Mouse (Mus musculus) layer of hippocampus, postnatal 25 days (tissue): ENCODE results near the gene Galnt10. TPM values are rescaled to one million over a fixed set of nuclear protein-coding genes. Genes with fewer than 3 reads are reported as not detected.
"Not testable (repeated sequence)": the region's sequence is repeated elsewhere in the genome, so short reads cannot be mapped to it uniquely, and the experiment has no call there.

ENCODE experiments used
- DNase-seq, 2 experiments: peaks; one replicate each; pipeline ENCODE4 v3.0.0; 2022; ENCODE audit warnings: mixed read lengths in 2 of 2, low spot score in 1 of 2; ENCODE audit errors: extremely low spot score in 1 of 2
- total RNA-seq, 2 experiments: library from RNA; stranded (reverse); gene quantifications; 2 replicates each; pipeline ENCODE4 v1.2.3; 2021

Gene Galnt10
- total RNA-seq, 2 experiments from 2014 or later, result 7.1 TPM

DNA sequence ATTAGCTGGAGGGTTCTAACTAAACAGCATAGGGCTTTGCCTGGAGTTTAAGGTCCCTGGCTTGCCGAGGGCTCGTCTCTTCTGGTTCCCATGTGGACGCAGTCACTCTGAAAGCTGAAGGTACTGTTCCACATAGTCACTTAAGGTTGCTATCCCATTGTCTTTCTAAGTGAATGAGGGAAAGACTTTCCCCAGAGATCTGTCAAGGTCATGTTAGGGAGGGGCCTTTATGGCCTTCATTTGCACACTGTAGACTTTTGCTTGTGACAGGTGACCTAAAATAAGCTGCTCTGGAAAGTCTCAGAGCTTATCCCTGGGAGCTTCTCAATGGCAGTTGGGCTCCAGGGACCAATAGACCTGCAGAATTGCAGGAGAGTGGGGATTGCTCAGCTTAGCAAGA is 168.4 kb downstream of the Galnt10 start:
- DNase-seq, result no peak

DNA sequence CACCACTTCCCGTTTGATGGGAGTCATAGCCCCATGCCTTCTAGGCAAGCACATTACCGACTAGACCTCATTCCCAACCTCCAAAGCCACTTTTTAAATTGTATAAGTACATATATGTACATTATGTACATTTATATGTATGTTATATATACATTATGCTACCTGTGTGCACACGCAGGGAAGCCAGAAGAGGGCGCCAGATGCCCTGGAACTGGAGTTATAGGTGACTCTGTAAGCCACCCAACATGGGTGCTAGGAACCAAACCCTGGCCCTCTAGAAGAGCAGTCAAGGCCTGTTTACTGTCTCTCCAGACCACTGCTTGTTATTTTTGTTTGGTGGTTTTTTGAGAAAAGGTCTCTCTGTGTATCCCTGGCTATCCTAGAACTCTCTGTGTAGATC is 172.9 kb downstream of the Galnt10 start:
- no peak for DNase-seq

GRCm38 (mm10) chr11:57819999-57820581 is 174.8 kb downstream of the Galnt10 start:
- peak; percentile 77 to 96 for DNase-seq

DNA sequence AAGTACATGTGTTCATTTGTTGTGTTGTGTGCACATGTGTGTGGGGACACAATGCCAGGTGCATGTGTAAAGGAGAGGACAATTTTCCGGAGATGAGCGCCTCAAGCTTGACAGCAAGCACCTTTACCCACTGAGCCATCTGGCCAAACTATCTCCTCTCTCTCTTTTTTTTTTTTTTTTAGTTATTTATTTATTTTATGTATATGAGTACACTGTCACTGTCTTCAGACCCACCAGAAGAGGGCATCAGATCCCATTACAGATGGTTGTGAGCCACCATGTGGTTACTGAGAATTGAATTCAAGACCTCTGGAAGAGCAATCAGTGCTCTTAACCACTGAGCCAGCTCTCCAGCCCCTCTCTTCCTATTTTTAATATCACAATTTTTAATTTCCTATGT is 177.9 kb downstream of the Galnt10 start:
- not testable (repeated sequence) for DNase-seq

DNA sequence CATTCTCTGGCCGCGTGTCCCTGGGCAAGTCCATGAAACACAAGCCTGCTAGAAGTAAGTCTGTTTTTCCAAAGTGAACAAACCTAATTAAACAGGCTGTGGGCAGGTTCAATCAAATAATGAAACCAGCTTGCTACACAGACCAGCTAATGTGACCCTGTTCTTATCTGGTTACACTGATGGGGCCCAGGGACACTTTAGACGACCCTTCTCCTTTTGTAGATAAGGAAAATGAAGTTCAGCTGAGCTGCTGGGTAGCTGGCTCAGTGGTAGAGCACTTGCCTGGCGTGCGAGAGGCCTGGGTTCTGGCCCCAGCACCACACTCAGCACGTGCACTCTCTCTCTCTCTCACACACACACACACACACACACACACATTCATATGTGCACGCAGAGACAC is 178.5 kb downstream of the Galnt10 start:
- DNase-seq, result no peak

GRCm38 (mm10) chr11:57825234-57825633 is 180.0 kb downstream of the Galnt10 start:
- DNase-seq, result not testable (repeated sequence)

- no peak for DNase-seq
These were observed 182.0 kb downstream of the Galnt10 start for GRCm38 (mm10) chr11:57827048-57827914.

GRCm38 (mm10) chr11:57827915-57828545 is 182.8 kb downstream of the Galnt10 start:
- no peak for DNase-seq

GRCm38 (mm10) chr11:57828955-57829870 is 184.0 kb downstream of the Galnt10 start:
- DNase-seq, result no peak

DNA sequence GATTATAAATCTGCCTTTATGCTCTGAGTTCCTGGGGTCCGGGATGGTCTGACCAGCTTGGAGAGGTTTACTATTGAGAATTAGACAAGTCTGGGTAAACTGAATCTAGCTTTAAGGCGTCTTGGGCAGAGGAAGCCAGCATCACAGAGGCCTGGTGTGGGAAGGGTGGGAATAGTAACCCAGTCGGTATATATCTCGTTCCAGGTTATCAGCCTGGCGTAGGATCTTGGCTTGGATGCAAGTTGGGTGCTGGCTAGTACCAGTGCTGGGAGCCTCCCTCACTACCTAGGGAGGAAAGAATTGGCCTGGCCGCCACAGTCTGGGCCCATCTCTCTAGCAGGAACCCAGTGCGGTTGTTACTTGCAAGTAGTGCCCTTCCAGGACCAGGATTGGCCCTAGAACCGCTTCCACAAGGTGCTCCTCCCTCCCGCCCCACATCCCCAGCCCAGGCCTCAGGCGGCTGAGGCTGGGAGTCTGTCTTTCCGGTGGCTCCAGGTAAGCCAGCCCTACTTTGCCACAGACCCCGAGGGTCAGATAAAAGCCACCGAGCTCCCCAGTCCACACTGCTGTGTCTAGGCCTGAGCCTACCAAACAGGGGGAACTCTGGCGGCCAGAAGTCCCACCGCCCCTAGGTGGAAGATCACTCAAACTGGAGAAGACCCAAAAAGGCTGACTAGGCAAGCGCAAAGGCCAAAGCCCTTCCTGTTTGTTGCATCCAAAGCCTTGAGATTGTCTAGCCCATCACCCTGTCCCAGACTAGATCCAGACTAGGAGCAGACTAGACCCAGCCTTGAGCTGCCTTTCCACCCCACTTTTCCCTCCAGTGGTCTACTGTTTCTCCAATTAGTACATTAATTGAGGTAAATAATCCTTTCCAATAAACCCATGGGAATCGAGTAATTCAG is 184.9 kb downstream of the Galnt10 start:
- no peak for DNase-seq

DNA sequence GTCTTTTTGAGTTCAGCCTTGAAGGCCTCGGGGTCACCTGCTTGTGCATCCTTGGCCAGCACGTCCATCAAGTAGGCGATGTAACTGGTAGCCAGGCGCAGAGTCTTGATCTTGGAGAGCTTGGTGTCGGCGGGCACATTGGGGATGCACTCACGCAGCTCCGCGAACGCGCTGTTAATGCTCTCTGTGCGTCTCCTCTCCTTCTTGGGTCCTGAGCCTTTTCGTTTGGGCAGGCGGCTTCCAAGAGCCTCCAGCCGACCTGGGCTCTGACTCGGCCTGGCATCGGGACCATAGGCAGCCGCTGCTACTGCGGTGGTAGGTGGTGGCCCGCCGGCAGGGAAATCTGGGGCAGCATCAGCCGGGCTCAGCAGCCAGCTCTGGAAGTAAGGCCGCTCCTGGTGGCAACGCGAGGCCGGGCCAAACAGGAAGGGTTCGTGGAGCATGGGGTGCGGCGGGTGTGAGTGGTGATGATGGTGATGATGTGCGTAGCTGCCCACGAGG is 186.1 kb downstream of the Galnt10 start:
- no peak for DNase-seq

GRCm38 (mm10) chr11:57831861-57832260 is 186.6 kb downstream of the Galnt10 start:
- no peak for DNase-seq

DNA sequence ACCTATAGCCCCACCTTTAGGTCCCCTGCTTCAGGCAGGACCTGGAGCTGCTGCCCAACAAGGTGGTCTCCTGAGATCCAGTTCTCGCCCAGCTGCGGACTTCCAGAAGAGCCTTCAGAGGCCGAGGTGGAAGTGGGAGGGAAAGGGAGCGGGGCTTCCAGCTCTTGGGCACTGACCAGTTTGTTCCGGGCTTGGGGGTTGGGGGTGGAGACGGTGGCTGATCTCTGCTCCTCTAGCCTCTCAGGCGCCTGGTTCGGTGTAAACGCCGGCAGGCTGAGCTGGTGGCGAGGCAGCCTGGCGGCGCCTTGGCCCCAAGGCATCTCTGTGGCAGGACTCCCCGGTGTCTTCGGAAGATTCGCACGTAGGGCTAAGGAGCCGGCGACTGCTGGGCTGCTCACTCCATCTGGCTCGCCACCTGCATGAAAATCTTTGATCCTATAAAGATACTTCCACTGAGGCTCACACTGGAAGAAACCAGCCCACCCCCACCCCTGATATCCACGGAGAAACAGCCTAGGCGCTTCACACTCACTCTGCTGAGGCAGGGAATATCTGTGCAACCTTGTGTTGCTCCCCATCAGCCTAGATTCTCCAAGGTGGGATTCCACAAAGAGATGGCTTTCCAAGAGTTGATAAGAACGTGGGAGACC is 187.4 kb downstream of the Galnt10 start, which contains the start of gene Hand1:
Gene Hand1 (minus strand): TSS at position 267 of the 650 bp plus-strand sequence.
- no peak for DNase-seq

DNA sequence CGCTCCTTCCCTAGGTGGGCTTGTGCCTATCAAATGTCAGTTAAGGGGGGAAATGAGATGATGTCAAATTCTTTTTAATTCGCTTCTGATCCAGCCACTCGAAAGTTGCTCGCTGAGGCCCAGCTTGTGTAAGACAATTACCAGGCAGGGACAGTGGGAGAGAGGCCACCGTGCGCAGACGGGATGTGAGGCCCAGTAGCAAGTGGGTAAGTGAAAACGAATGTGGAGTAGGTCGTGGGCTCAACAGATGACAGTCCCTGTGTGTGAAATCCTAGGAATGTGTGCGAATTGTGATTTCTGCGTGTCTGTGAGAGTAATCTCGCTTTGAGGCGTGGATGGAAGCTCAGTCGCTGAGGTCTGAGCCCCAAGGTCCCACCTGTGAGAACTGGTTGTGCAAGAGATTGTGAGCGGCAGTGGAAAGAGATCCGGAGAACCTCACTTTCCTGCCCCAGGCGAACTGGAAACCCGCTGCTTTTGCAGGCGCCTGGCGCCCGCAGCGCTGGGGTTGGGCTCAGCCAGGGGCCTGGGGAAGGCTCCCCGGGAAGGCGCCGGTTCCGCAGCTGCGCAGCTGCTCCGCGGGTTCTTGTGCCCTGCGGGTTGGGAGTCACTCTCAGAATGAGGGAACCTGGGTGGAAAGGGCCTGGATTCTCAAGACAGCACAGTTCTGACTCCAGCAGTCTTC is 188.2 kb downstream of the Galnt10 start:
- DNase-seq, result no peak

GRCm38 (mm10) chr11:57834031-57834430 is 188.8 kb downstream of the Galnt10 start:
- DNase-seq, result no peak

GRCm38 (mm10) chr11:57835331-57835730 is 190.1 kb downstream of the Galnt10 start:
- DNase-seq, result no peak

DNA sequence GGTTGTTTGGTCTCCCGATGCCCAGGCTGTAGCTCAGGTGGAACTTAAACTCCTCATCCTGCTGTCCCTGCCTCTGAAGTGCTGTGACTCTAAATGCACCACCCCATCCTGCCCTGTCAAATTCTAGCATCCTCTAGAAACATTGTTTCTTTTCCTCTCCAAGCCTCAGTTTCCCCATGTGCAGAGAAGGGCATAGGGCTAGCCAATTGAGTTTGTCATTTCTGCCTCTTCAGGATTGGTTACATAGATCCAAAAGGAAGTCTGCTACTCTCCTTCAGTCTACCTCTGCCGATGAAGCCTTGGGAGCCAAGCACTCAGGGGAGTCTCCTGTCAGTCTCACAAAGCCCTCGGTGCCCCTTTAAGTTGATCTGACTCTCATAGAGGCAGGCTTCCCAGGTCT is 190.7 kb downstream of the Galnt10 start:
- DNase-seq, result no peak

DNA sequence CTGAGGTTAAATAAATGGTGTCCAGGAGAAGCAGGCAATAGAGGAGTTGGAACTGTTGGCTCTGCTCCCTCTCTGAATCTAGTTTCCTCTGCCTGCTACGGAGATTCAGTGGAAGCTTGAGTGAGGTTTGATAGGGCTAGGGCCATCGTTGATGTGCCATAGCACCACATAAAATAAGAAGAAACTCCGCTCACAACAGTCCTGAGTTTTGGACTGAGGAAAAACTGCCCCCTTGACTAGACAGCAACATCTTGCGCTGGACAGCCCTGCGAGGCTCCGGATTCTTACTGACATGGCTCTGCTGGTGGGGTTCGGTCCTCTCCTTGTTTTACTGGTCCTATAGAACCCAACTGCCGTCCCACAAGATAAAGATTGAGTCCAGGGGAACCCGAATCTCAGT is 191.2 kb downstream of the Galnt10 start:
- no peak for DNase-seq
